Mouse (Mus musculus) right cerebral cortex, postnatal 25 days (tissue): ENCODE measurements around the gene Gemin4.

Source experiments
- DNase-seq: peaks from one replicate; pipeline ENCODE4 v3.0.0; 2022

Gemin4 gene

GRCm38 (mm10) chr11:76217390-76217800 is at the start of gene Gemin4, which contains the start of gene Dbil5:
Gene Gemin4, minus strand, starts transcription at chr11:76217664.
Gene Dbil5, plus strand, starts transcription at chr11:76217608.
- peak; percentile 97 for DNase-seq

GRCm38 (mm10) chr11:76262611-76263351 is 45.3 kb upstream of the Gemin4 start:
- no peak for DNase-seq

- no peak for DNase-seq
Measured at GRCm38 (mm10) chr11:76261224-76261623, 43.8 kb upstream of the Gemin4 start.

- no peak for DNase-seq
Measured at GRCm38 (mm10) chr11:76260208-76261050, 43.0 kb upstream of the Gemin4 start.

- DNase-seq = no peak
Measured at GRCm38 (mm10) chr11:76258511-76258910, 41.0 kb upstream of the Gemin4 start.

GRCm38 (mm10) chr11:76257386-76257785 is 39.9 kb upstream of the Gemin4 start:
- DNase-seq = no peak

GRCm38 (mm10) chr11:76256129-76256528 is 38.7 kb upstream of the Gemin4 start:
- DNase-seq = no peak

- no peak for DNase-seq
Measured at GRCm38 (mm10) chr11:76255431-76256001, 38.1 kb upstream of the Gemin4 start.

GRCm38 (mm10) chr11:76253918-76254264 is 36.4 kb upstream of the Gemin4 start:
- DNase-seq = no peak

GRCm38 (mm10) chr11:76253145-76253917 is 35.9 kb upstream of the Gemin4 start:
- DNase-seq = peak; percentile 76

GRCm38 (mm10) chr11:76252036-76252435 is 34.6 kb upstream of the Gemin4 start:
- DNase-seq = no peak

- DNase-seq = no peak
Measured at GRCm38 (mm10) chr11:76247239-76247638, 29.8 kb upstream of the Gemin4 start.

GRCm38 (mm10) chr11:76246439-76246838 is 29.0 kb upstream of the Gemin4 start:
- no peak for DNase-seq

GRCm38 (mm10) chr11:76243811-76244546 is 26.5 kb upstream of the Gemin4 start:
- no peak for DNase-seq

GRCm38 (mm10) chr11:76242901-76243810 is 25.7 kb upstream of the Gemin4 start, which contains the start of the genes Mrm3 and Glod4:
Gene Mrm3, plus strand, starts transcription at chr11:76243715.
Gene Glod4, minus strand, starts transcription at chr11:76243725.
- DNase-seq = peak; percentile 92

GRCm38 (mm10) chr11:76239750-76240149 is 22.3 kb upstream of the Gemin4 start:
- no peak for DNase-seq

GRCm38 (mm10) chr11:76236136-76236535 is 18.7 kb upstream of the Gemin4 start:
- DNase-seq = no peak

- DNase-seq = no peak
Measured at GRCm38 (mm10) chr11:76225051-76225450, 7.6 kb upstream of the Gemin4 start.

GRCm38 (mm10) chr11:76224631-76225030 is 7.2 kb upstream of the Gemin4 start:
- no peak for DNase-seq

- no peak for DNase-seq
Measured at GRCm38 (mm10) chr11:76216681-76217389, 629 bp downstream of the Gemin4 start.
